Comparison of ENCODE assay signal across 21 mouse cellular contexts in the genomic region with DNA sequence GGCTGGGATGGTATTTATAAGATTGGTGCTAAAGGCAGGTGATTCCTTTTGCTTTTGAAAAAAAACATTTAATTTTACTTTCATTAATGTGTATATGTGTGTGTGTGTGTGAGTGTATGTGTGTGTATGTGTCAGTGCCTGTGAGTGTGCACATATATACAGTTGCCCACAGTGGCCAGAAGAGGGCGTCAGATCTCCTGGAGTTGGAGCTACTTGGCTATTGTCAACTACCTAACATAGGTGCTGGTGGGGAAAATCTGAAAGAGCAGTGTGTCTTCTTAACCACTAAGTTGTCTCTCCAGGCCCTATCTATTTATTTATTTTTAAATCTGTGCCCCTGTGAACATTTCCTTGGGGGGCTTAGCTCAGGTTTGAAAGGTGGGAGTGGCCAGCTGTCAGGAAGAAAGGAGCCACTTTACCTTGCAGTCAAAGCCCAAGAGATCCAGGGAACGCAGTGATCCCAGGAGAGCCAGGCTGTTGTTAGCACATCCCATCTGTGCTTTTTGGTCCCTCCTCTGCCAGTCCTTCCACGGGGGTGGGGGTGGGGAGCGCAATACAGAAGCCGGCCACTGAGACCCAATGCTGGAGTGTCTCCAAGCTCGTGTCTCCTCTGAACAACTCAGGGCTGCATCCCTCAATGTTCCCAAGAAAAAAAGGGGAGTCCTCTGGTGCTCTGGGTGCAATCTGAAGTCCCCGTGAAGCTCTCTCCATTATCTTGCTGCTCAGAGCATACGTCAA. TPM values are rescaled to one million over a fixed set of nuclear protein-coding genes. Genes with fewer than 3 reads are reported as not detected.
DNase-seq lines count a peak whose midpoint lies in the region; ATAC-seq and TF ChIP-seq lines count a peak whose summit lies in the region.
"Had no signal": no experiment of that assay in that cellular context is flagged by ENCODE, and none has a peak within 500 bp of the region (broad histone marks: within the 10 kb centered on the region; RNA-seq: fewer than 3 reads in every experiment).

No protein-coding gene starts in this region.

- ATAC-seq in hindbrain, postnatal 0 days, result no peak; the same call in 1 of the 2 replicates
- ATAC-seq in hindbrain, embryonic 12.5 days (ENCODE audit: low FRiP score), result no peak
- peak; percentile 40; the same call in 1 of the 2 replicates for ATAC-seq in neural tube, embryonic 13.5 days (ENCODE audit: low read depth)
- no peak for ATAC-seq in intestine, embryonic 16.5 days
- ATAC-seq: intestine, postnatal 0 days had no signal

- 0 out of 2 replicates have a peak overlapping the region, but pooled peaks have one; percentile 27 for H3K27ac ChIP-seq in hindbrain, postnatal 0 days
- H3K27ac ChIP-seq in hindbrain, embryonic 12.5 days, result no peak overlapping the region
- peak overlapping the region; percentile 49; the same call in 1 of the 2 replicates for H3K27ac ChIP-seq in neural tube, embryonic 13.5 days (replicated peaks)
- H3K27ac ChIP-seq in intestine, embryonic 16.5 days (ENCODE audit: low read length), result no peak overlapping the region
- H3K27ac ChIP-seq: macrophage; midbrain, embryonic 12.5 days had no signal

- no peak overlapping the region for H3K9ac ChIP-seq in hindbrain, postnatal 0 days (replicated peaks; ENCODE audit: low read length)
- no peak overlapping the region for H3K9ac ChIP-seq in hindbrain, embryonic 12.5 days
- H3K9ac ChIP-seq in neural tube, embryonic 13.5 days, result no peak overlapping the region
- H3K9ac ChIP-seq in intestine, embryonic 16.5 days (ENCODE audit: low read depth, low read length), result no peak overlapping the region
- H3K9ac ChIP-seq: lung, embryonic 14.5 days; midbrain, embryonic 12.5 days had no signal

- TF ChIP-seq CTCF in hindbrain, postnatal 0 days (IDR thresholded peaks at IDR 0.05; ENCODE audit: low read depth), result peak; percentile 49; the same call in 1 of the 2 replicates

- no peak overlapping the region for H3K4me2 ChIP-seq in hindbrain, postnatal 0 days (ENCODE audit: low read depth, low read length)
- no peak overlapping the region for H3K4me2 ChIP-seq in hindbrain, embryonic 12.5 days (replicated peaks)
- no peak overlapping the region for H3K4me2 ChIP-seq in neural tube, embryonic 13.5 days
- no peak overlapping the region for H3K4me2 ChIP-seq in intestine, embryonic 16.5 days (ENCODE audit: low read depth, low read length)
- H3K4me2 ChIP-seq: liver, embryonic 11.5 days; lung, embryonic 14.5 days; midbrain, embryonic 12.5 days had no signal

- no peak overlapping the region for H3K4me3 ChIP-seq in hindbrain, postnatal 0 days (ENCODE audit: low read length)
- H3K4me3 ChIP-seq in hindbrain, embryonic 12.5 days, result no peak overlapping the region
- no peak overlapping the region for H3K4me3 ChIP-seq in neural tube, embryonic 13.5 days
- no peak overlapping the region for H3K4me3 ChIP-seq in intestine, embryonic 16.5 days (ENCODE audit: low read length)
- H3K4me3 ChIP-seq: erythroblast, embryonic 14.5 days; midbrain, embryonic 12.5 days had no signal

- DNase-seq in cerebellum, postnatal 10 days, result peak; percentile 64 to 68
- no peak for DNase-seq in cerebellum, adult 11 months
- DNase-seq in hindbrain, postnatal 0 days (ENCODE audit: low spot score), result peak; percentile 65
- DNase-seq in neural tube, embryonic 10.5 days (ENCODE audit: extremely low spot score, low spot score), result no peak
- DNase-seq: gastrocnemius, postnatal 10 days; heart, adult 18-20 months; layer of hippocampus, adult 9-11 months; retina, postnatal 1 day; right cerebral cortex, postnatal 4 days; thymus, postnatal 4 days had no signal

- H3K4me1 ChIP-seq in hindbrain, postnatal 0 days (ENCODE audit: insufficient read depth, low read length), result peaks cover 8% of the 10 kb centered on the region
- no peaks in the 10 kb centered on the region for H3K4me1 ChIP-seq in hindbrain, embryonic 12.5 days
- H3K4me1 ChIP-seq in neural tube, embryonic 13.5 days (replicated peaks), result peaks cover 11% of the 10 kb centered on the region
- H3K4me1 ChIP-seq in intestine, embryonic 16.5 days (ENCODE audit: control insufficient read depth, insufficient read depth, low read length), result no peaks in the 10 kb centered on the region
- H3K4me1 ChIP-seq: midbrain, embryonic 12.5 days had no signal

- WGBS in hindbrain, postnatal 0 days, result 21% methylated on average over 8 of the region's 8 CpGs
- 47% methylated on average over 8 of the region's 8 CpGs for WGBS in hindbrain, embryonic 12.5 days
- WGBS in neural tube, embryonic 13.5 days, result 46% methylated on average over 8 of the region's 8 CpGs
- WGBS in intestine, embryonic 16.5 days, result 52% methylated on average over 8 of the region's 8 CpGs

- no peaks in the 10 kb centered on the region for H3K27me3 ChIP-seq in hindbrain, postnatal 0 days (ENCODE audit: insufficient read depth, low read length)
- no peaks in the 10 kb centered on the region for H3K27me3 ChIP-seq in hindbrain, embryonic 12.5 days
- no peaks in the 10 kb centered on the region for H3K27me3 ChIP-seq in neural tube, embryonic 13.5 days
- no peaks in the 10 kb centered on the region for H3K27me3 ChIP-seq in intestine, embryonic 16.5 days (replicated peaks; ENCODE audit: control insufficient read depth, insufficient read depth, low read length)
- H3K27me3 ChIP-seq: midbrain, embryonic 12.5 days had no signal

- H3K36me3 ChIP-seq in hindbrain, postnatal 0 days (ENCODE audit: insufficient read depth, low read length), result no peaks in the 10 kb centered on the region
- no peaks in the 10 kb centered on the region for H3K36me3 ChIP-seq in hindbrain, embryonic 12.5 days
- H3K36me3 ChIP-seq in neural tube, embryonic 13.5 days, result no peaks in the 10 kb centered on the region
- no peaks in the 10 kb centered on the region for H3K36me3 ChIP-seq in intestine, embryonic 16.5 days (ENCODE audit: control insufficient read depth, insufficient read depth, low read length)
- H3K36me3 ChIP-seq: midbrain, embryonic 12.5 days had no signal

- H3K9me3 ChIP-seq in hindbrain, postnatal 0 days (ENCODE audit: low read length), result no peaks in the 10 kb centered on the region
- H3K9me3 ChIP-seq in hindbrain, embryonic 12.5 days (replicated peaks), result 0 out of 2 replicates have a peak, but pooled peaks cover 4% of the 10 kb centered on the region
- H3K9me3 ChIP-seq in neural tube, embryonic 13.5 days, result no peaks in the 10 kb centered on the region
- H3K9me3 ChIP-seq in intestine, embryonic 16.5 days (ENCODE audit: control insufficient read depth, low read length), result no peaks in the 10 kb centered on the region
- H3K9me3 ChIP-seq: midbrain, embryonic 12.5 days had no signal

RNA-seq across cellular contexts. Expression of a gene that starts 9.4 kb away (rescaled TPM):
- not detected in 2 replicates for total RNA-seq in hindbrain, postnatal 0 days (2014; rRNA removed)
- 0.73 TPM in 1 of 2 replicates, not detected in the other for polyA plus RNA-seq in hindbrain, postnatal 0 days (2015; fragmentation: Nextera tagmentation; extraction: Ambion mirVana)
- not detected in 2 replicates for polyA plus RNA-seq in hindbrain, embryonic 12.5 days (2016; fragmentation: Nextera tagmentation; extraction: Ambion mirVana)
- not detected in 2 replicates for polyA plus RNA-seq in neural tube, embryonic 13.5 days (2015; fragmentation: Nextera tagmentation; extraction: Ambion mirVana)
- not detected in 2 replicates for polyA plus RNA-seq in intestine, embryonic 16.5 days (2015; fragmentation: Nextera tagmentation; extraction: Ambion mirVana)
- total RNA-seq: gastrocnemius, postnatal 10 days; heart, adult 18-20 months; hematopoietic stem cell, adult 5-6 weeks had no signal
- polyA plus RNA-seq: erythroblast, embryonic 14.5 days; heart, embryonic 14.5 days; intestine, postnatal 0 days; liver, embryonic 11.5 days; lung, embryonic 14.5 days; macrophage; midbrain, embryonic 12.5 days had no signal

RNA-seq across cellular contexts. Expression of a gene that starts 24.5 kb away (rescaled TPM):
- 52.0 and 55.9 TPM in 2 replicates for total RNA-seq in hindbrain, postnatal 0 days (2014; rRNA removed)
- 55.0 and 55.4 TPM in 2 replicates for polyA plus RNA-seq in hindbrain, postnatal 0 days (2015; fragmentation: Nextera tagmentation; extraction: Ambion mirVana)
- polyA plus RNA-seq in hindbrain, embryonic 12.5 days (2016; fragmentation: Nextera tagmentation; extraction: Ambion mirVana), result 2.9 and 3.0 TPM in 2 replicates
- polyA plus RNA-seq in neural tube, embryonic 13.5 days (2015; fragmentation: Nextera tagmentation; extraction: Ambion mirVana), result 10.5 and 10.8 TPM in 2 replicates
- polyA plus RNA-seq in intestine, embryonic 16.5 days (2015; fragmentation: Nextera tagmentation; extraction: Ambion mirVana), result 0.09 and 0.27 TPM in 2 replicates
- total RNA-seq: heart, adult 18-20 months; hematopoietic stem cell, adult 5-6 weeks had no signal
- polyA plus RNA-seq: liver, embryonic 11.5 days; macrophage had no signal

Comparison
In these comparisons a context has a peak if more than half of its experiments do, and no peak if none do; other contexts are left out.
1. DNase-seq: peak in cerebellum, postnatal 10 days (2 of 2) and hindbrain, postnatal 0 days (single experiment); none in cerebellum, adult 11 months (single experiment) and neural tube, embryonic 10.5 days (single experiment).
2. H3K27ac ChIP-seq: peak in hindbrain, postnatal 0 days (single experiment) and neural tube, embryonic 13.5 days (single experiment); none in hindbrain, embryonic 12.5 days (single experiment) and intestine, embryonic 16.5 days (single experiment).